Mouse (Mus musculus) cerebellum, postnatal 14 days (tissue): ENCODE measurements at regions not wholly inside any gene's neighbourhood (a gene's known extent, or its start where the extent isn't known, plus 50 kb on each side); places are given as distances from the start of the nearest gene placed in this dataset.

Source experiments
- DNase-seq, 2 experiments: peaks; one replicate each; pipeline ENCODE4 v3.0.0; 2021; ENCODE audit warnings: mixed read lengths in 2 of 2

DNA sequence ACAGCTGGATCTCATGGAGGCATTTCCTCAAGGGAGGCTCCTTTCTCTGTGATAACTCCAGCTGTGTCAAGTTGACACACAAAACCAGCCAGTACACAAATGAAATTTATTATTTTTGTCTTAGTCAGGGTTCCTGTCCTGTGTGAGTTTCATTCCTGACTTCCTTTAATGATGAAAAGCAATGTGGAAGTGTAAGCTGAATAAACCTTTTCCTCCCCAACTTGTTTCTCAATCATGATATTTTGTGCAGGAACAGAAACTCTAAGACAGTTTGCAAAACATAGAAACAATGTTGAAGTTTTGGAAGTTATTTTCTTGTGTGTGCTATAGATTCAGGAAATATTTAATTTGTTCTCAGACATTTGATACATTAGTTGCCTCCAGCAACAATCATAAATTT is 526.9 kb downstream of the 1700017N19Rik start:
- no peak for DNase-seq

DNA sequence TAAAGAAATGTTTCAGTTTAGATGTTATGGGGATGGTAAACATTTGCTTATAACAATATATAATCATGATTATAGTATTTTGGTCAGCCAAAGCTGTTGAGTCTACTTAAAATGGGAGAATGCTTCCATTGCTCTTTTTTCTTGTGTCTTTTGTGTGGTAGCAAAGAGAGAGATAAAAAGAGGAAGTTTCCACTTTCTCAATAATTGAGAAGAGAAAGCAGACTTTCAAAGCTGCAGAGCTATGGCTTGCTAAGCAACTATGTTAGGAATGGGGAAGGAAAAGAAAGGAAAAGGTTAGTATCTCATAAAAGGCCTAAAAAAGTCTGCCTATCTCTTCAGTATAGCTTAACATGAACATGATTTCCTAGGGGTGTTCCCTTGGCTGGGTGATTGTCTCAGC is 529.9 kb downstream of the 1700017N19Rik start:
- no peak for DNase-seq

DNA sequence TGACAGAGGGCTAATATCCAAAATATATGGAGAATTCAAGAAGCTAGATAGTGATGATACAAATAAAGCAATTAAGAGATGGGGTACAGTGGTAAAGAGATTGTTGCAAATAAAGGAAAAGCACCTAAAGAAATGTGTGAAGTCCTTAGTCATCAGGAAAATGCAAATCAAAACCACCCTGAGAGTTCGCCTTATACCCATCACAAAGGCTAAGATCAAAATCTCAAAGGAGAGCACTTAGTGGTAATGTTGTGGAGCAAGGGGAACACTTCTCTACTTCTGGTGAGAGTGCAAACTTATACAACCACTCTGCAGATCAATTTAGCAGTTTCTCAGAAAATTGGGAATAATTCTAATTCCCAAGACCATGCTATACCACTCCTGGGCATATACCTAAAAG is 514.2 kb upstream of the Mgat4c start:
- DNase-seq = no peak

DNA sequence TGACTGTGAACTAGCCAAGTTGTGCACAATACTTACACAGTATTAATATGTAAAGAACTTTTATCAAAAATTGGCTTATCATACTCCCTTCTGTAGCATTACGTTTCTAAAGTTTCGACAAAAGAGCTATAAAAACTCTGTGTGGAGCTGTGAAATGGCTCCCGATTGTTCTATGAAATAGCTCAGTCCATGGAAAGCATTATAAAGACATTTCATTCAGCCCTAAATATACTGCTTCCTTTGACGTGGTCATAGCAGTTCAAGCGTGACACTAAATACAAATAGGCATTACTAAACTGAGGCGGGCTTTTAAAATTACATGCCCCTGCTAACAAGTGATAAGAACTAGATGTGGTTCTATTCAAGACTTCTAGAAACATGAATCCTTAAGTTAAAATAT is 509.5 kb upstream of the Mgat4c start:
- no peak for DNase-seq

DNA sequence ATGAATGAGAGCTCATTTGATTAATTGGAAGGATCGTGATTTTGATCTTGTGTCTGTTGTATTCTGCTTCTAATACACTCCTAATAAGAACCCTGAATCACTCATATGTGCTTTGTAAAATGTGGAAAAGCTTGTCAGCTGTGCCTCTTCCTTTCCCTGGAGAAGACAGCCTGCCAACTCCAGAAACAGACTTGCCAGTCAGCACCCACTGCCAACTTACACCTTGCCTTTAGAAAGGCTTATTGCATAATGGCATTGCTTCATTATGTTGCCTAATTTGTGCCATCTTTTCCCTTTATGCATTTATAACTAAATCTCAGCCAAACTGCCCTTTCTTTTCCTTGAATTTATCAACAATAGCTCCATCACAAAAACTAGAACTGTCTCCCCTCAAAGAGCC is 492.1 kb upstream of the Mgat4c start:
- peak; percentile 75 to 84 for DNase-seq
